Mouse (Mus musculus) lung, adult 2 months (tissue): ENCODE data around the gene Mtmr14. TPM values are rescaled to one million over a fixed set of nuclear protein-coding genes. Genes with fewer than 3 reads are reported as not detected.

ENCODE experiments used
- DNase-seq: peaks from one replicate; pipeline ENCODE4 v3.0.0; 2022
- H3K4me1 ChIP-seq: fragments of 200-500 bp; 2 replicates; pipeline ENCODE4 v1.6.1; 2011; ENCODE audit warnings: low read length; ENCODE audit not compliant: control insufficient read depth, insufficient read depth
- H3K4me3 ChIP-seq: fragments of 200-500 bp; replicated peaks from 2 replicates; pipeline ENCODE3; 2011; ENCODE audit warnings: low read depth, mild to moderate bottlenecking, control low read depth, low read length; ENCODE audit errors: extremely low read depth
- CTCF ChIP-seq: fragments of 200-500 bp; IDR thresholded peaks from 2 replicates; pipeline ENCODE4 v1.5.1; 2011; ENCODE audit warnings: mild to moderate bottlenecking, low read length, control low read depth; ENCODE audit not compliant: insufficient read depth
- POLR2A ChIP-seq: fragments of 200-500 bp; IDR thresholded peaks from 2 replicates; pipeline ENCODE4 v1.6.1; 2011; ENCODE audit warnings: low read depth, mild to moderate bottlenecking, control low read depth, low read length, borderline replicate concordance; ENCODE audit errors: extremely low read depth
- WGBS: fragments of 180-500 bp; shearing (Covaris S2); methylation state at CpG from one replicate; pipeline ENCODE4 v1.1.7; 2018; 5-methylcytosine and 5-hydroxymethylcytosine counted together
- polyA plus RNA-seq: library from polyadenylated mRNA; depleted of rRNA; stranded (reverse); fragments of >200 nt; gene quantifications from 2 replicates; pipeline ENCODE4 v1.2.3, GENCODE M21; 2012

The Mtmr14 gene
- polyA plus RNA-seq, 1 experiment: 43.5 TPM

GRCm38 (mm10) chr6:113238442-113238841 is 799 bp downstream of the Mtmr14 start:
- no peak for DNase-seq
- peaks cover 10% of the 10 kb centered on the region for H3K4me1 ChIP-seq
- H3K4me3 ChIP-seq: peak overlapping the region; percentile 99
- no peak for TF ChIP-seq POLR2A
- no peak for TF ChIP-seq CTCF
- 12% methylated on average over 6 of the region's 6 CpGs for WGBS

GRCm38 (mm10) chr6:113242753-113243152 is 5.1 kb downstream of the Mtmr14 start:
- no peak for DNase-seq
- WGBS: 75% methylated on average over 1 of the region's 1 CpGs
- H3K4me3 ChIP-seq: no peak overlapping the region
- peaks cover 8% of the 10 kb centered on the region for H3K4me1 ChIP-seq
- TF ChIP-seq CTCF: no peak
- TF ChIP-seq POLR2A: no peak

- WGBS: 77% methylated on average over 2 of the region's 2 CpGs
- Histone ChIP-seq H3K4me3 (no peak overlapping the region), H3K4me1 (no peaks in the 10 kb centered on the region; the same call in 1 of the 2 replicates)
- no peak for DNase-seq
- TF ChIP-seq POLR2A (no peak), CTCF (no peak)
These were observed 7.9 kb downstream of the Mtmr14 start for GRCm38 (mm10) chr6:113245585-113245984.

- Histone ChIP-seq H3K4me1 (no peaks in the 10 kb centered on the region; the same call in 1 of the 2 replicates), H3K4me3 (no peak overlapping the region)
- TF ChIP-seq CTCF (no peak), POLR2A (no peak)
- no peak for DNase-seq
- WGBS: 68% methylated on average over 5 of the region's 5 CpGs
These were observed 13.1 kb downstream of the Mtmr14 start for GRCm38 (mm10) chr6:113250786-113251185.

GRCm38 (mm10) chr6:113251921-113252320 is 14.3 kb downstream of the Mtmr14 start:
- no peaks in the 10 kb centered on the region; the same call in 1 of the 2 replicates for H3K4me1 ChIP-seq
- no peak for DNase-seq
- H3K4me3 ChIP-seq: no peak overlapping the region
- TF ChIP-seq POLR2A: no peak

- DNase-seq: no peak
- Histone ChIP-seq H3K4me3 (no peak overlapping the region), H3K4me1 (no peaks in the 10 kb centered on the region)
- TF ChIP-seq POLR2A (no peak), CTCF (no peak)
These were observed 17.3 kb downstream of the Mtmr14 start for GRCm38 (mm10) chr6:113254899-113255298.

GRCm38 (mm10) chr6:113261174-113261858 is 23.7 kb downstream of the Mtmr14 start:
- DNase-seq: no peak
- TF ChIP-seq POLR2A: no peak
- no peak for TF ChIP-seq CTCF
- WGBS: 76% methylated on average over 8 of the region's 8 CpGs
- no peak overlapping the region for H3K4me3 ChIP-seq
- no peaks in the 10 kb centered on the region for H3K4me1 ChIP-seq

- Histone ChIP-seq H3K4me3 (no peak overlapping the region), H3K4me1 (no peaks in the 10 kb centered on the region)
- no peak for DNase-seq
- TF ChIP-seq POLR2A (no peak), CTCF (no peak)
- WGBS: 92% methylated on average over 6 of the region's 6 CpGs
These were observed 25.9 kb downstream of the Mtmr14 start for GRCm38 (mm10) chr6:113263531-113263930.

- no peak for DNase-seq
- Histone ChIP-seq H3K4me1 (no peaks in the 10 kb centered on the region), H3K4me3 (no peak overlapping the region)
- TF ChIP-seq CTCF (no peak), POLR2A (no peak)
- WGBS: 92% methylated on average over 8 of the region's 8 CpGs
These were observed 26.8 kb downstream of the Mtmr14 start for GRCm38 (mm10) chr6:113264429-113264828.

GRCm38 (mm10) chr6:113266996-113267655 is 29.5 kb downstream of the Mtmr14 start:
- DNase-seq: no peak
- 85% methylated on average over 7 of the region's 7 CpGs for WGBS
- Histone ChIP-seq H3K4me1 (no peaks in the 10 kb centered on the region), H3K4me3 (no peak overlapping the region)
- TF ChIP-seq POLR2A (no peak), CTCF (no peak)
